Mouse (Mus musculus) T-helper 1 cell (primary cell): ENCODE data around the gene Otub1.

Experiments used
- in situ Hi-C: fragments of 300-600 bp; cut with MboI, MseI; formaldehyde crosslinking; loops from one replicate; pipeline ENCODE4 v1.15.1; 2025; ENCODE audit warnings: high pct_unique_total_duplicates

Otub1 gene

GRCm38 (mm10) chr19:7151300-7151926 lies 54.7 kb downstream of the Otub1 start:
- in situ Hi-C loops = loop anchor here (10.0 kb wide), 1 partner anchor 337 kb away; no protein-coding TSS in a partner anchor

GRCm38 (mm10) chr19:7149158-7149685 lies 56.9 kb downstream of the Otub1 start:
- in situ Hi-C loops = no loop called here

- in situ Hi-C loops = no loop called here
Observed at GRCm38 (mm10) chr19:7148541-7149085, 57.5 kb downstream of the Otub1 start.
